Mouse (Mus musculus) brain, embryonic 14.5 days (tissue): ENCODE results near the gene Klrb1f.

Source experiments
- CTCF ChIP-seq: fragments of 200-500 bp; IDR thresholded peaks from 2 replicates; pipeline ENCODE4 v1.5.1; 2012; ENCODE audit warnings: inconsistent platforms, mild to moderate bottlenecking, moderate library complexity, borderline replicate concordance; ENCODE audit not compliant: insufficient read depth, insufficient read length; ENCODE audit errors: extremely low read depth
- POLR2A ChIP-seq: fragments of 200-500 bp; IDR thresholded peaks from 2 replicates; pipeline ENCODE4 v1.6.1; 2012; ENCODE audit warnings: mild to moderate bottlenecking, inconsistent platforms, borderline replicate concordance; ENCODE audit not compliant: poor library complexity, insufficient read depth, insufficient read length, severe bottlenecking; ENCODE audit errors: extremely low read depth

DNA sequence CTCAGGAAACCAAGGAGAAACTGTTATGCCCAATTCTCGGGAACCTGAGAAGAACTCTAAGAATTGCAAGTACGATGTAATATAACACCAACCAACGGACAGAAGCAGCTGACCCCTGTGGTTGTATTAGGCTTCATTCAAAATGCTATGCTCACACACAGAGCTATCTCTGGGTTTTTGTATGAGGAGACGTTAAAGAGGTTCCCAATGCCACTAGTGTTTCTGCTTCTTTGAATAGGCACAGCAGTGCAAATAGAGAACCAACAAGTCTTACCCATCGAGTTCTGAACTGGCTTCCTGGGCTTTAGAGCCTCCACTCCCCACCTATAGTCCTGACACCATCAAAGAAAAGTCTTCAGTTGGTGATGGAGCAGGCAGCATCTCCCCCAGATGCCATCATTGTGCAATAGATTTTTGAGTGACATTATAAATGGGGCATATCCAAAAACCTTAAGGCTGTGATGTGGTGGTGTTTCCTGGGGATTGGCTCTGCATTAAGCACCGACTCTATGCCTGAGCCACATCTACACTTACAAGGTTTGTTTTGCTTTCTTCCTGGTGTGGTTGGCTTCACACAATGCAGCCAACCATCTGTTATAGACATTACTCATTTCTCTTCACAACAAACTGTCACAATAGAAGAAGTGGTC lies 15.4 kb upstream of the Klrb1f start:
- TF ChIP-seq CTCF (no peak), POLR2A (no peak)
